Mouse (Mus musculus) cerebellum, adult 11-12 months (tissue): ENCODE data around the gene Tedc1.

Source experiments
- DNase-seq: peaks from one replicate; pipeline ENCODE4 v3.0.0; 2022

Tedc1 gene

DNA sequence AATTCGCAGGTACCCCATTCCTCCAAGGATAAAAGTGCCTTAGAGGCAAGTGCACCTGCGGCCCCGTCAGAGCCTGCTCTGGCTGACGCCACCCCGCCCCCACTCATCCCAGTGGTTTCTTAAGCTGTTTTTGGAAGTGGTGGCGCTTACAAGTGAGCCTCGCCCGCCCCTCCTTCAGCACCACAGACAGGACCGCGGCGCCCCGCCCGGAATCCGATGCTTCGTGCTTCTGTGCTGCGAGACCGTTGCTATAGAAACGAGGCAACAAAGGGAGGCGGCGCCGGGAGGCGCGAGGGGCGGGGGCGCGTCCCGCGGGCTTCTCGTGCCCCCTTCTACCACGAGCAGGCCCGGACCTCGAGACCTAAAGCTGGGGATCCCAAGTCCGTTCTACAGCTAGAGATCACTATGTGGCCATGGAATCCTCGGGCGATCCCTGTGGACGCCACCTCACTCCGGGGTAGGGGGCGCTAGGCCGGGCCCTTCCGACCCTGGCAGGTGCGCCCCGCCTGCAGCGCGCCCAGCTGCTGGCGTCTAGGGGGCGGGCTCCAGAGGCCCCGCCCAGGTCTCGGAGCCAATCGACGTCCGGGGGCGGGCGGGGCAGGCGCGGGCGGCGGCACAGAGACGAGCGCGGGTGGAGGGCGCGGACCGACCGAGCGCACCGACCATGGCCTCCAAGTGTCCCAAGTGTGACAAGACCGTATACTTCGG lies 16.2 kb upstream of the Tedc1 start, which contains the start of gene Crip2:
Crip2 (plus strand) TSS at position 329 of the 708 bp plus-strand sequence.
- DNase-seq: peak; percentile 60

DNA sequence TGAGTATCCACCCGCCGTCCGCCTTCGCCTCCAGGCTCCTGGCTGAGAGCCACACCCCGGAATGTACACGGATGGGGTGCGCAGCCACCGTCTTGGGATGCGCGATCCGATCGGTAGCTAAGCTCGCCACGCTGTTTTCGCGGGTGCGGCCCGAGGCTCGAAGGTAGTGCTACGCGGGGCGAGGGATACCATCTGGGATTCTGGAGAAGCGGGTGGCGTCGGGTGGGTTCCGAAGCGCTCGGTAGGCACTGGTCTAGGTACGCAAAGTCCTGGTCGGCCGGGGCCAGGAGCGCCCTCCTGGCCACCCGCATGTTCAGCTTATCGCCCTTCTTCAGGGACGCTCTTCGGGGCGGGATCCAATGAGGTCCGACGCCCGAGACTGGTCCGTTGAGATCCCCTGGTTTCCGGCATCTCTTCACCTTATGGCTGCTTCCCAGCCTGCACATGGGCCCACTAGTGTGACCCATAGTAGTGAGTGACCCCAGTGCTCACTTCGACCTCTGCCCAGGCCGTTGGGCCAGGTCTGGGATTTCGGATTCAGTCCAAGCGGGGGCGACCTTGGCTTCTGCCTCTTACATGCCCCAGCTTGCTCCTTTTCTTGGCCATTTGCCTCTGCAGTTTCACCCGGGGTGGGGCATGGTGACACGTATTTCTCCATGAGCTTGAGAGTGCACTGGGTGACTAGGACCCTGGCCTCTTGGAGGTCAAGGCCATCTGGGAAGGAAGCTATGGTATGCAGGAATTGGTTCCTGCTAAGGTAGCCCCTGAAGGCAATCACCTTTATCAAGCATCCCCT lies 15.4 kb upstream of the Tedc1 start:
- no peak for DNase-seq

DNA sequence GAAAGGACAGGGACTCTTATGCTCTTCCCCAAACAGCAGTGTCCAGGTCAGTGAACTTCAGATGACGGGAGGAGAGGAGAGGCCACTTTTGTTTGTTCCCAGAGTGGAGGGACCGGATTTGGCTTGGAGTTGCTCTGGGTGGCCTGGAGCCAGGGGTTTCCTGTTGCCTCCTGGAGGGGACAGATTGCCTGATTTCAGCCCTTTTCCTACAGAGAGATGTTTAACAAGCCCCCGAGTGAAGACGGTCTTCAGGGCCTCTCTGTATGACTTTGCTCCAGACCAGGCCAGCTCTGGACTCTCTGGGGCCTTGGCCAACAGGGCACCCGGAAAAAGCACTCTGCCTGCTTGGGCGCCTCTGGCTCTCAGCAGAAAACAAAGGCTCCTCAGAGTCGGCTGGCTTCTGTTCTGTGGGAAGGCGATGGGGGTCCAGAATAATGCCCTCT lies 14.7 kb upstream of the Tedc1 start:
- peak; percentile 39 for DNase-seq

DNA sequence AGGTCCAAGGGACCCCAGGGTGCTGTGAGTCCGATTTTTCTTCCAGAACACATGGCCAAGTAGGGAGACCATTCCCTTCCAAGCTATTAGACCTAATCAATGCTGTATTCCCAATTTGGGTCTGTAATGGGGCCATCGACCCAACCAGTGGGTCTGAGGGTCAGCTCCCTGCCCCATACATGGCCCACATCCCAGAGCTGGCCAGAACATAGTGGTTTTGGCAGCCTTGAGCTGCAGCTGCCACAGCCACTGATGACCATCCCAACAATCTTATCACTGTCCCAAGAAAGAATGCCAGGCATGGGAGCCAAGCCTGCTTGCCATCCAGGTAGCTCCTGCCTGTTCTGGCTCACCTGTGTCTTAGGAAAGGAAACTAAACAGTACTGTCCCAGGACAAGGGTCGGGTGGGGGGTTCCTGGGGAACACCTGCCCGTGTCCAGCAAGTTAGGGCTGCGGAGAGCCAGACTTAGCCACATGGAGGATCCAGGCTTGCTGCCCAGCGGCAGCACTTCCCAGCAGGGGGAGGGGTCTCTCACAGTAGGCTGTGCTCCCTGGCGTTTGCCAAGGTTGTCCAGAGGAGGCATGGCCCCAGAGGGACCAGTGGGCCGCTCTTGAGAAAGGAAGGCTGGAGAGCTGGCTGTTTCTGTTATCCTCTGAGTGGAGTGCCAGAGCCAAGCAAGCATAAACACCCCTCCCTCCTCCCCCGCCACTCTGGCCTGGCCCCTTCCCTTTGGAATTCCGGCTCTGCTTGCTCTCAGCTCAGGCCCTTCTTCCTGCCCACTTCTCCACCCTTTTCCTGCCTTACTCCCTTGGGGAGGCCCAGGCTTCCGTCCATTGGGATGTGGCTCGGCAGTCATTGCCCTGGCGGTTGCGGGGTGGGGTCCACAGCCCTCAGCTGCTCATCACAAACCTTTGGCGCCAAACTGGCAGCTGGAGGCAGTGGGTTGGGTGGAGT lies 13.9 kb upstream of the Tedc1 start:
- peak; percentile 34 for DNase-seq

DNA sequence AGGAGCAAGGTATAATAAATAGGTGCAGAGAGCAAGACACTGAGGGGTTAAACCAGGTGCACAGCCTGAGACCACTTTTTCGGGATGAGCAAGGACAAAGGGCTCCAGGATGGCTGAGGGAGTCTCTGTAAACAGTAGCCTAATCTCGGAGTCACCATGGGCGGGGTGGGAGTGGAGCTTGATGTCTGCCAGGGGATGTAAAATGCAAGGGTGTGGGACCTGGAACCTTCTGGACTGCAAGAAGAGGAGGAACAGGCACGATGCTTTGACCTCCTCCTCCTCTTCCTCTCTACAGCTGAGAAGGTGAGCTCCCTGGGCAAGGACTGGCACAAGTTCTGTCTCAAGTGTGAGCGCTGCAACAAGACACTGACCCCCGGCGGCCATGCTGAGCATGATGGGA lies 13.1 kb upstream of the Tedc1 start:
- no peak for DNase-seq

DNA sequence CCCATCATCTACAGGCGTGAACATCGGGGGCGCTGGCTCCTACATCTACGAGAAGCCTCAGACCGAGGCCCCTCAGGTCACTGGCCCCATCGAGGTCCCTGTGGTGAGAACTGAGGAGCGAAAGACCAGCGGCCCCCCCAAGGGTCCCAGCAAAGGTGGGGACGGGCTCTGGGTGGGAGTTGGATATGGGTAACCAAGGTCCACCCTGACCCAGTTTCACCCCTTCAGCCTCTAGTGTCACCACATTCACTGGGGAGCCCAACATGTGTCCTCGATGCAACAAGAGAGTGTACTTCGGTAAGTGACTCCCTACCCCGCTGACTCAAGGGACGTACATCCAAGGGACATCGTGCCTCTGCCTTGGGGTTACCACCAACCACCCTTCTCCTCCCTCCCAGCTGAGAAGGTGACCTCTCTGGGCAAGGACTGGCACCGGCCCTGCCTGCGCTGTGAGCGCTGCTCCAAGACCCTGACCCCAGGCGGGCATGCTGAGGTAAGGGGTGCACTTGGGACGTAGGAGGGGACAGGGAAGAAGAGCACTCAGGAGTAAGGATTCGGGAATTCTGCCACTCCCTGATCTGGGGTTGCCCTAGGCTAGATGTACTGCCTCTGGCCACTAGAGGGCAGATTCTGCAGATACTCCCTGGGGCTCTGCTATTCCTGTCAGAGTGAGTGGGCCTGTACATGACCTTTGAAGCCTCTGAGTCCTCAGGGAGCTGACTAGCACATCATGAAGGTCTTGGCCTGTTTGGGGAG lies 12.0 kb upstream of the Tedc1 start:
- peak; percentile 45 for DNase-seq

DNA sequence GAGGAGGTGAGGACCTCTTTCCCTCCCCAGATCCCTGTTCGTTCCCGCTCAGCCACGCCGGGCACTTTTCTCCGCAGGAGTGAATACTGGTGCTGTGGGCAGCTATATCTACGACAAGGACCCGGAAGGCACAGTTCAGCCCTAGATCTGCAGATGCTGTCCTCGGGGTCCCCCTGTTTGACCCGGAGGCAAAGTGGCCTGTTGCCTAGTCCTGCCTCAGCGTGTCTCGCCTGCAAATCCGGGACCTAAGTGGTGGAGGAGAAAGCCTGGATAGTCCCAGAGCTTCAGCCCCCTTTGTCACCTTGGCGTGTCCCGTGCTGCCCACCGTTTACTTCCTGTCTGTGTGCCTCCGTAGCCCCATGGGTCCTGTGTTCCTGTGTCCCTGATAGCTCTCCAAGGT lies 11.3 kb upstream of the Tedc1 start:
- peak; percentile 40 for DNase-seq

DNA sequence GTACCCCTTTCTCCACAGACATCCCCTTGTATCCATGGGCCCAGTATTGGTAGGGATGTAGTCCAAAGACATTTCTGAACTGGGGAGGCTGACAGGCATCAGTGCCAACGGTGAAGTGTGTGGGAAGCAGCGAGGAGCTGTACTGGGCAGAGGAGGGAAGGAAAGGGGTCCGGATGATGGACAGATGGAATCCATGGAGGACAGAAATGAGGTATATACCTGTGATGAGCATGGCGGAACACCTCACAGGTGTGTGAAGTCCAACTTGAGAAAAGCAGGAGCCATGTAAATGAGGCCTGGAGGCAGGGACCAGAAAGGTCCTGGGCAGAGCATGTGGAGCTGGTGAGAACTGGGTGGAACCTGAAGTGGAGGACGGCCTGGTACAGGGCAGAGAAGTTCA lies 10.6 kb upstream of the Tedc1 start:
- DNase-seq: peak; percentile 32

DNA sequence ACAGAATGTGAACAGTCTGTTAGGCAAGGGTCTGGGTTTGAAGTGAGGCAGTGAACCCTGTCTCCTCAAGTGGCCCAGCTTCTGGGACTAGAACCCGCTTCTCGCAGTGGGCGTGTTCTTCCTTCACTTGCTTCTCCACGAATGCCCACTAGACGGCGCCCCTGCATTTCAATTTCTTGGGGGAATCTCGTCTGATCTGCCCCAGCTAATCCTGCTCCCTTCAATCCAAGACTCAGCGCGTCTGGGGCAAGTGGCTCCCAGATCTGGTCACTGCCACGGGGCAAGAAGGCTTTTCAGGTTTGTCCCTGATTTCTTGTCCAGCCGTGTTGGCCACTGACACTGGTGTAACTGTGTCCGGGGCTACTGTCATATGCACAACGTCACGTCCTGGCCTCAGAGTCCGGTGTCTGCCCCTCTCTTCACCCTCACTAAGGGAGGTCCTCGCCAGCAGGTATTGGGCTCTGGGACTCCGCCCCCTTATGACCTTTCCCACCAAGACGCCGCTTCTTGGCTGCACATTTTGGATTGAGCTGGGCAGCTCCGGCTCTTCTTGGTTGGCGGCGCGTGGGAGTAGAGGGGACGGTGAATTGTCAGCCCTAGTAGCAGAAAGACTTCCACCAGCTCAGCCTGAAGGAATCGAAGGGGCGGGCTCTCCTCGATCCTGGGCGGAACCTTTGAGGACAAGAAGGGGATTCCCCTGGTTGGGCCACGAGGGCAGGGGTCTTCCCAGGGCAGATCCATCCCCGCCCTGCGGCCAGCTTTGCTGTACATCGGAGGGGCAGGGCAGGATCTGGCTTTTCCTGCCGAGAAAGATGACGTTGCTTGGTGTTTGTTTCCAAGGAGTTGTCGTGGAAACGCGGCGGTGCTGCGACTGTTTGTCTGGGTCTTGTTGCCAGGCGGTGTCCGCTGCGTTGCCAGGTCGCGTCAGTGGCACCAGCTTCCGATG lies 9.8 kb upstream of the Tedc1 start, which contains the start of gene Crip1:
Crip1 (plus strand) TSS at position 205 of the 946 bp plus-strand sequence.
- DNase-seq: peak; percentile 83

DNA sequence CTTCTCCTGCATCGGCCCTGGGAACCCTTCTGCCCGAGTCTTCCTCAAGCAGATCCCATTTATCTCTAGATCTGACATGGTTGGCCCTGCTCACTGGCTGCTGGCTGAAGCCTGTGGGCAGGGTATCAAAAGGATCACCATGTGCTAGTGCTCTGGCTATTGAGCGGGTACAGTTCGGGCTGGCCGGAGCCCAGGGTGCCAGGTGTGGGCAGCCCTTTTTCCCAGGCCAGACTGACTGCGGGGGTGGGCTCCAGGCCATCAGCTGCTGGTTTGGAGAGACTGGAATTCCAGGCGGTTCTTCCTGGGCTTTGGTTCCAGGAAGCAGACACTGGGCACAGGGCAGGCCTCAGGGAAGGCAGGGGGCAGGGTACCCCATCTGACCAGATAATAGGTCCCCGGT lies 8.7 kb upstream of the Tedc1 start:
- peak; percentile 83 for DNase-seq

DNA sequence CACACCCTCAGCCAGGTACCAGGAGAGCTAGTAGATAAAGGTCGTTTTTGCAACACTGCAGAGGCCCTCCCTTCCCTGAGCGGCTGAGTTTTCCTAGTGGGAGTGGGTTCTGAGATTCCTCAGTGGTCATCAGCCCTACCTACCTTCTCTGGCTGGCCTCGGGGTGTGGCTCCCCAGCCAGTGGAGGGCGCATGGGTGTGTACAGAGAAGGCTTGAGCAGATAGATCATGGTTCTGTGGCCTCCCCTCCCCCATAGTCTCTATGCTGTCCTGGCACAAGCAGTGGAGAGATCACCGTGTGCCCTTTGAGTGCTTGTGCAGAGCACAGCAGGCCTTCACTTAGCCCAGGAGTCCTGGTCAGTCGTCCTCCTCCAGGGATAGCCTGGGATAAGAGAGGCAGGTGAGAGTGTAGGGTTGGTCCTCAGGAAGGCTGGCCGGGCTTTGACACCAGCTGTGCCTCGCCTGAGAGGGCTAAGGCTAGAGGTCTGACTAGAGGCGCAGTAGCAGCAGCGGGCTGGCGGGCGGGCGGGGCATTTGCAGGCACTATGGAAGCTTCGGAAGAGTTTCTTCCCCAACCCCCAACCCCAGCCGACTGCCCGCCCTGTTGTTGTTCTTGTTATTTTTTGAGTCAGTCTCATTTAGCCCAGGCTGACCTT lies 7.7 kb upstream of the Tedc1 start:
- peak; percentile 51 for DNase-seq

DNA sequence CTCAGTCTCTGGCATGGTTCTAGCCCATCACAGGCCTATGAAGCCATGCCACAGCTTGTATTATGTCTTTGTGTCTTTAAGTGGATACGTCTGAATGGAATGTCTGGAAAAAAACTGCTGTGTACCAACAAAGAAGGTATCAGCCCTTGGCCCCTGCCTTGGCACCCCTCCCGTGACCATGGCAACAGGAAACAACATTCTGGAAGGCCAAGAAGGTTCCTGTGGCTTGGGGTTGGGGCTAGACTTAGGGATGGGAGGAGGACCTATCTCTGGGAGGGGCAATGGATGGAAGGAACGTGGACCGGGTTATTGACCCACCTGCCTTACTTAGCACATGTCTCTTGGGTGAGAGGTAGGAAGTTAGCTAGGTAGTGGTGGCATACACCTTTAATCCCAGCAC lies 6.9 kb upstream of the Tedc1 start:
- no peak for DNase-seq

DNA sequence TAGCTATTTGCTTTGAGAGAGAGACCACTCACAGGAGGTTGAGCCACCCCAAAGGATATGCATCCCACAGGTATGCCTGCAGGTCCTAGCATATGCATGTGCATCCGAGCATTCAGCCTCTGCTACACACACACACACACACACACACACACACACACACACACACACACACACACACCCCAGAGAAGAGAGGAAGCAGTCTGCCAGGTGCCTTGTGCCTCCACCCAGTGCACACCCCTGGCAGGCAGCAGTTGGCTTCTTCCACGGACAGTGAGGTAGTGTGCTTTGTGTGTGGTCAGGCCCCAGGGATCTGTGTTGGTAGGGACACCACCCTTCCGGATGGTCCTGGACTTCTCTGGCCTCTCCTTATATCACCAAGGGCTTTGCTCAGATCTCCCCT lies 6.3 kb upstream of the Tedc1 start:
- DNase-seq: no peak

DNA sequence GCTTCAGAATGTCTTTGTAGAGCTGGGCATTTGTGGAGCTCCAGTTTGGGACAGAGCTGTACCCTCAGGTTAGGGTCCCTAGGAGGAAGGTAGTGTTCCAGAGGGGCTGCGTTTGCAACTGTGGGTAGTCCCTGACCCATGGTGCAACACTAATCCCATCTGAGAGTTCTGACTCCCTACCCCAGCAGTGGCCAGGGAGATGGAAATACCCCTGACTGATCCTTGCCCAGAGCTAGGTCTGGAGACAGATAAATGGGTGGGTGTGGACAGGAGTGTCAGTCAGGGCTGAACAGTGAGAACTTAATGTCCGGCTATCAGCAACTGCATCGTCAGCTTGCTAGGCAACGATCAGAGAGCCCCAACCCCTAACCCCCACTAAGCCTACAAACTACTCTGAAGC lies 5.6 kb upstream of the Tedc1 start:
- DNase-seq: no peak

DNA sequence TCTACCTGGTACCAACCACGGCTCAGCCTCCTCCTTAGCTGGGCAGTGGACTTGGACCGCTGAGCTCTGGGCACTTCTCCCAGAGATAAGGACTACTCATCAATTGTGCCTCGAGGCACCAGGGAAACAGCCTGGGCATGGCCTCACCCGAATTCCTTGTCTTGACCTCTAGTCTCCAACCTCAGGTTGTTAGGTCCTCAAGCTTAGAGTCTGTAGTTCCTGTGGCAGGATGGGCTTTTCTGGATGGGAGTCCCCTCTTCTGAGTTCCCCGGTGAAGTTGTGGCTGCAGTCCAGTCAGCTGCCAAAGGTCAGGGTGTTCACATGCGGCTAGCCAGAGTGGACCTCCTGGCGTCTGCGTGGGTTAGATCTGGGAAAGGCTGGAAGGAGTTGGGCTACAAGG lies 5.2 kb upstream of the Tedc1 start:
- DNase-seq: no peak

DNA sequence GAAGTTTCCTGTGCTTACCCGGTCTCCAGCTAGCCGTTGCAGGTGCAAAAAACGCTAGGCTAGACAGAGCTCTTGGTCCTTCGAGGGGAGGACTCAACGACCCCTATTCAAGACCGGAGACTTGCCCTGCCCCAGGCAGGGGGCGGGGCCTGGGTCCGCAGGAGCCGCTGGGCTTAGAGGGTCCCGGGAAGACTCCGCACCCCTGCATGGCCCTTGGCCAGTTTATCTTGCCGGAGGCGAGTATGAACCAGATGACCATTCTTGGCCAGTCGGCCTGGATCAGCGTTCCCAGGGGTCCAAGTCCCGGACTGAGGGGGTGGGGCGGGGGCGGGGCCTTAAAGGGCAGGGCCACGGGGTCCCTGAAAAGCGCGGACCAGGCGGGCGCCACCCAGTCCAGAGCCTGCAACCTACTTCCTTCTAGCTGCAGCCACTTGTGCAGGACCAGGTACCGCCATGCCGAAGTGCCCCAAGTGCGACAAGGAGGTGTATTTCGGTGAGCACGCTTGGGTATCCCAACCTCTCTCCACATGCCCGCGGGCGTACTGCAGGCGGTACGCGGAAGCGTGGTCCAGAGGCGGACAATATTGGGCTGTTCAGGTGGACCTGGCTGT lies 4.5 kb upstream of the Tedc1 start:
- no peak for DNase-seq

DNA sequence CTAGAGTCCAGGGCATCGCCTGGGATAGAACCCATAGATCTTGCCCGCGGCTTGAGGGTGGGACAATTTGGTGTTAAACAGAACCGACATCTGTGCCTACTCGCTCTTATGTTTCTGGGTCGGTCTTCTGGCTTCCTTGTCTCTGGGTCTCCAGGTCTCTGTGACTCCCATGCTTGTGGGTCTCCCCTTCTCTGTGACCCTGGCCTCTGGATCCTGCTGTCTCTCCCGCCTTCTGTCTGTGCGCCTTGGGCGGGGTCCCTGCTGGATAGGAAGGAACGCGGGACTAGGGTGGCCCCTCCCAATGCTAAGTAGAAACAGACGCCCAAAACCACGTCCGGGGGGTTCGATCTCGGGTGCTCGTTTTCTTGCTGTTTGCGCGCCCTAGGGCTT lies 4.0 kb upstream of the Tedc1 start:
- peak; percentile 23 for DNase-seq

DNA sequence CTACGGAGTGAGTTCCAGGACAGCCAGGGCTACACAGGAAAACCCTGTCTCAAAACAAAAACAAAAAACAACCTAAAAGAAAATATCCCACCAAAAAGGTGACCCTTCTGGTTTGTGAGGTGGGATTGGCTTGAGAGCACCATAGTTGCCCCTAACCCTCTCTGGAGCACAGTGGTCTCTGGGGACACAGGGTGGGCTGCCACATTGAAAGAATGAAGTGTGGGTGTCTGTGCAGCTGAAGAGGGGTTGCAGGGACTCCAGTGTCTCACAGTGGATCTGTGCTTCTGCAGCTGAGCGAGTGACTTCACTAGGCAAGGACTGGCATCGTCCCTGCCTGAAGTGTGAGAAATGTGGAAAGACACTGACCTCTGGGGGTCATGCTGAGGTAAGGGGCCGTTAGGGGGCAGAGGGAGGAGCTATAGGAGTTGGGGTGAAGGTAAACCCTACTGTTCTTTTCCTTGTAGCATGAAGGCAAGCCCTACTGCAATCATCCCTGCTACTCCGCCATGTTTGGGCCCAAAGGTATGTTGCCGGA lies 3.2 kb upstream of the Tedc1 start:
- DNase-seq: peak; percentile 28

DNA sequence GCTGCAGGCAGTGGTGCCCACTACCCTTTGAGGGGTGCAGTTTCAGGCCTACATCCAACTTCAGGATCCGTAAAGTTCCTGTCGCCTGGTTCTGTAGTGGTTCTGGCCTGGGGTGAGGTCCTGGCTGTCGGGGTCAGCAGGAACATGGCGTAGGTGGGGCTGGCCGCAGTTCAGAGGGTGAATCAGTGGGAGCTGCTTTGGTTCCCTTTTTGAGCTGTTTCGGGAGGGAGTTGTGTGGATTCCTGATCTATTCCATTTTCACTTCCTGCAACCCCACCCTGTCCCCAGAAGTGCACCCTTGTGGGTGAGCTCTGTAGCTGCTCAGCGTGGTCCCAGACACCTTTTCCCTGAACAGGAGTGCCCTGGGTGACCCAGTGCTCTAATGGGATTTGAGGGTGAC lies 2.2 kb upstream of the Tedc1 start:
- DNase-seq: peak; percentile 46

DNA sequence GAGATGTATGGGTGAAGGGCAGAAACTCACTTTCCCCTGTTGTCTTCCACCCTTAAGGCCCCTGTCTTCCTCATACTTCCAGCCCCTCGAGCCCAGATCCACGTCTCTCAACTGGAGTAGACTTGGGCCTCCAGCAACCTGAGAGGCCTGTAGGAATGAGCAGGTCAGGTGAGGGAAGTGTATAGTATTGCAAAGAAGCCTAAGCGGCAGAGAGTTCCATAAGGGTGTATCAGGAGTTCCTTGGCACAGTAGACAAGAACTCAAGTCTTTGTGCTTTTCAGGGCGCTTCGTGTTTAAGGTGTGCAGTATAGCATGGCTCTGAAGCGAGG lies 1.5 kb upstream of the Tedc1 start:
- no peak for DNase-seq
